Mouse (Mus musculus): ENCODE data around the gene Bsn. TPM values are rescaled to one million over a fixed set of nuclear protein-coding genes. Genes with fewer than 3 reads are reported as not detected.
"Not testable (repeated sequence)": the region's sequence is repeated elsewhere in the genome, so short reads cannot be mapped to it uniquely, and the experiment has no call there.

Gene Bsn
- polyA plus RNA-seq, 1 experiment from 2014 or later: 0.59 TPM

- Histone ChIP-seq H3K9ac (replicated peaks) (no peak overlapping the region; the same call in 1 of the 2 replicates), H3K36me3 (replicated peaks; ENCODE audit: insufficient read depth, low read length) (peaks cover 12% of the 10 kb centered on the region), H3K27ac (ENCODE audit: low read depth) (no peak overlapping the region), H3K4me3 (ENCODE audit: low read depth, low read length) (peak overlapping the region; percentile 27; the same call in 1 of the 2 replicates), H3K4me1 (ENCODE audit: insufficient read depth) (peaks cover 9% of the 10 kb centered on the region), H3K9me3 (ENCODE audit: low read length) (no peaks in the 10 kb centered on the region), H3K4me2 (ENCODE audit: low read depth, low read length) (peak overlapping the region; percentile 55), H3K27me3 (ENCODE audit: insufficient read depth, low read length) (no peaks in the 10 kb centered on the region)
- 16% methylated on average over 13 of the region's 13 CpGs for WGBS (ENCODE audit: insufficient replicate concordance)
- TF ChIP-seq EP300 (IDR thresholded peaks at IDR 0.05; ENCODE audit: low read depth): no peak
- peak; percentile 79 for TF ChIP-seq CTCF (IDR thresholded peaks at IDR 0.05; ENCODE audit: low read depth)
- DNase-seq (peak; percentile 79), ATAC-seq (no peak)
Measured at GRCm38 (mm10) chr9:108203015-108203414, 12.8 kb upstream of the Bsn start.

GRCm38 (mm10) chr9:108202169-108202568 lies 12.0 kb upstream of the Bsn start:
- Histone ChIP-seq H3K4me1 (ENCODE audit: insufficient read depth) (peaks cover 9% of the 10 kb centered on the region), H3K9ac (replicated peaks) (no peak overlapping the region), H3K4me2 (ENCODE audit: low read depth, low read length) (no peak overlapping the region), H3K27ac (ENCODE audit: low read depth) (no peak overlapping the region), H3K9me3 (ENCODE audit: low read length) (no peaks in the 10 kb centered on the region), H3K36me3 (replicated peaks; ENCODE audit: insufficient read depth, low read length) (peaks cover 6% of the 10 kb centered on the region; the same call in 1 of the 2 replicates), H3K4me3 (ENCODE audit: low read depth, low read length) (no peak overlapping the region), H3K27me3 (ENCODE audit: insufficient read depth, low read length) (no peaks in the 10 kb centered on the region)
- WGBS (ENCODE audit: insufficient replicate concordance): 87% methylated on average over 2 of the region's 2 CpGs
- DNase-seq (no peak), ATAC-seq (no peak)
- TF ChIP-seq CTCF (IDR thresholded peaks at IDR 0.05; ENCODE audit: low read depth) (peak; percentile 36; the same call in 1 of the 2 replicates), EP300 (IDR thresholded peaks at IDR 0.05; ENCODE audit: low read depth) (no peak)

- Histone ChIP-seq H3K4me3 (ENCODE audit: low read depth, low read length) (no peak overlapping the region), H3K36me3 (replicated peaks; ENCODE audit: insufficient read depth, low read length) (no peaks in the 10 kb centered on the region), H3K27me3 (ENCODE audit: insufficient read depth, low read length) (no peaks in the 10 kb centered on the region), H3K4me1 (ENCODE audit: insufficient read depth) (peaks cover 9% of the 10 kb centered on the region), H3K4me2 (ENCODE audit: low read depth, low read length) (peak overlapping the region; percentile 66), H3K27ac (ENCODE audit: low read depth) (no peak overlapping the region), H3K9me3 (ENCODE audit: low read length) (no peaks in the 10 kb centered on the region), H3K9ac (replicated peaks) (no peak overlapping the region)
- ATAC-seq (peak; percentile 99), DNase-seq (peak; percentile 92)
- TF ChIP-seq CTCF (IDR thresholded peaks at IDR 0.05; ENCODE audit: low read depth): peak; percentile 90
- no peak for TF ChIP-seq EP300 (IDR thresholded peaks at IDR 0.05; ENCODE audit: low read depth)
- WGBS (ENCODE audit: insufficient replicate concordance): under 1% methylated on average over 13 of the region's 13 CpGs
Measured at GRCm38 (mm10) chr9:108201160-108201559, 11.0 kb upstream of the Bsn start.

GRCm38 (mm10) chr9:108198621-108199020 lies 8.4 kb upstream of the Bsn start:
- Histone ChIP-seq H3K4me2 (ENCODE audit: low read depth, low read length) (no peak overlapping the region), H3K4me1 (ENCODE audit: insufficient read depth) (peaks cover 9% of the 10 kb centered on the region), H3K36me3 (replicated peaks; ENCODE audit: insufficient read depth, low read length) (no peaks in the 10 kb centered on the region), H3K9ac (replicated peaks) (no peak overlapping the region), H3K27me3 (ENCODE audit: insufficient read depth, low read length) (no peaks in the 10 kb centered on the region), H3K27ac (ENCODE audit: low read depth) (no peak overlapping the region), H3K9me3 (ENCODE audit: low read length) (no peaks in the 10 kb centered on the region), H3K4me3 (ENCODE audit: low read depth, low read length) (no peak overlapping the region)
- 66% methylated on average over 4 of the region's 4 CpGs for whole genome bisulfite sequencing (ENCODE audit: insufficient replicate concordance)
- DNase-seq (no peak), ATAC-seq (no peak)
- TF ChIP-seq EP300 (IDR thresholded peaks at IDR 0.05; ENCODE audit: low read depth) (no peak), CTCF (IDR thresholded peaks at IDR 0.05; ENCODE audit: low read depth) (no peak)

GRCm38 (mm10) chr9:108196920-108197677 lies 6.9 kb upstream of the Bsn start:
- no peak overlapping the region for H3K27ac ChIP-seq (ENCODE audit: low read depth)
- H3K9me3 ChIP-seq (ENCODE audit: low read length): no peaks in the 10 kb centered on the region
- H3K9ac ChIP-seq (replicated peaks): no peak overlapping the region
- no peaks in the 10 kb centered on the region for H3K36me3 ChIP-seq (replicated peaks; ENCODE audit: insufficient read depth, low read length)
- ATAC-seq: no peak
- H3K4me1 ChIP-seq (ENCODE audit: insufficient read depth): peaks cover 6% of the 10 kb centered on the region
- H3K4me2 ChIP-seq (ENCODE audit: low read depth, low read length): peak overlapping the region; percentile 13; the same call in 1 of the 2 replicates
- no peaks in the 10 kb centered on the region for H3K27me3 ChIP-seq (ENCODE audit: insufficient read depth, low read length)
- TF ChIP-seq EP300 (IDR thresholded peaks at IDR 0.05; ENCODE audit: low read depth): no peak
- no peak for TF ChIP-seq CTCF (IDR thresholded peaks at IDR 0.05; ENCODE audit: low read depth)
- no peak for DNase-seq
- no peak overlapping the region for H3K4me3 ChIP-seq (ENCODE audit: low read depth, low read length)
- 37% methylated on average over 24 of the region's 24 CpGs for WGBS (ENCODE audit: insufficient replicate concordance)

- not testable (repeated sequence) for H3K27ac ChIP-seq (ENCODE audit: low read depth); H3K4me2 ChIP-seq (ENCODE audit: low read depth, low read length); H3K4me3 ChIP-seq (ENCODE audit: low read depth, low read length); H3K4me1 ChIP-seq (ENCODE audit: insufficient read depth); ATAC-seq; H3K9me3 ChIP-seq (ENCODE audit: low read length); H3K9ac ChIP-seq (replicated peaks); H3K36me3 ChIP-seq (replicated peaks; ENCODE audit: insufficient read depth, low read length); H3K27me3 ChIP-seq (ENCODE audit: insufficient read depth, low read length)
- peak; percentile 42 for TF ChIP-seq CTCF (IDR thresholded peaks at IDR 0.05; ENCODE audit: low read depth)
- 58% methylated on average over 6 of the region's 6 CpGs for WGBS (ENCODE audit: insufficient replicate concordance)
- DNase-seq: peak; percentile 31
Measured at GRCm38 (mm10) chr9:108196222-108196621, 6.0 kb upstream of the Bsn start.

All from liver, postnatal 0 days (tissue).